Mouse (Mus musculus) embryonic fibroblast, embryonic 13.5 days (primary cell): ENCODE measurements around the gene Bmpr1a.
"Not testable (repeated sequence)": the region's sequence is repeated elsewhere in the genome, so short reads cannot be mapped to it uniquely, and the experiment has no call there.

Experiments
- CTCF ChIP-seq: IDR thresholded peaks from 2 replicates; pipeline ENCODE4 v1.5.1; 2011; ENCODE audit warnings: mild to moderate bottlenecking, control low read depth, low read length, moderate library complexity, borderline replicate concordance; ENCODE audit not compliant: insufficient read depth
- POLR2A ChIP-seq: IDR thresholded peaks from 2 replicates; pipeline ENCODE4 v1.6.1; 2011; ENCODE audit warnings: low read depth, mild to moderate bottlenecking, control low read depth, low read length, moderate library complexity

GRCm38 (mm10) chr14:34364254-34365146 is 138.6 kb downstream of the Bmpr1a start:
- not testable (repeated sequence) for TF ChIP-seq CTCF, POLR2A
